Mouse (Mus musculus) embryonic fibroblast, embryonic 13.5 days (primary cell): ENCODE data around the gene Atp6v0c. TPM values are rescaled to one million over a fixed set of nuclear protein-coding genes. Genes with fewer than 3 reads are reported as not detected.

Experiments used
- H3K27ac ChIP-seq: 2 replicates; pipeline ENCODE4 v1.5.1; 2012; ENCODE audit warnings: low read length, control low read depth, inconsistent platforms; ENCODE audit not compliant: insufficient read depth
- H3K4me1 ChIP-seq: 2 replicates; pipeline ENCODE4 v1.6.1; 2011; ENCODE audit warnings: low read length; ENCODE audit not compliant: control insufficient read depth, insufficient read depth
- H3K4me3 ChIP-seq: 2 replicates; pipeline ENCODE4 v1.5.1; 2011; ENCODE audit warnings: mild to moderate bottlenecking, control low read depth, low read length; ENCODE audit not compliant: insufficient read depth
- CTCF ChIP-seq: IDR thresholded peaks from 2 replicates; pipeline ENCODE4 v1.5.1; 2011; ENCODE audit warnings: mild to moderate bottlenecking, control low read depth, low read length, moderate library complexity, borderline replicate concordance; ENCODE audit not compliant: insufficient read depth
- POLR2A ChIP-seq: IDR thresholded peaks from 2 replicates; pipeline ENCODE4 v1.6.1; 2011; ENCODE audit warnings: low read depth, mild to moderate bottlenecking, control low read depth, low read length, moderate library complexity
- polyA plus RNA-seq: library from polyadenylated mRNA; stranded (reverse); fragments of >200 nt; gene quantifications from 2 replicates; pipeline ENCODE4 v1.2.4, GENCODE M21; 2011; ENCODE audit warnings: low read depth; ENCODE audit not compliant: missing spikeins, insufficient read length

Atp6v0c gene
- polyA plus RNA-seq, 1 experiment: 382 TPM

GRCm38 (mm10) chr17:24173423-24173822 is 3.9 kb upstream of the Atp6v0c start:
- no peak overlapping the region for H3K4me3 ChIP-seq
- no peak overlapping the region for H3K27ac ChIP-seq
- no peaks in the 10 kb centered on the region for H3K4me1 ChIP-seq
- TF ChIP-seq CTCF (peak; percentile 66; the same call in 1 of the 2 replicates), POLR2A (no peak)

GRCm38 (mm10) chr17:24171738-24172137 is 2.2 kb upstream of the Atp6v0c start:
- H3K4me3 ChIP-seq: no peak overlapping the region
- no peak for TF ChIP-seq POLR2A
- no peak for TF ChIP-seq CTCF
- no peak overlapping the region for H3K27ac ChIP-seq
- H3K4me1 ChIP-seq: 0 out of 2 replicates have a peak, but pooled peaks cover 3% of the 10 kb centered on the region

- TF ChIP-seq CTCF: no peak
- Histone ChIP-seq H3K4me1 (peaks cover 3% of the 10 kb centered on the region; the same call in 1 of the 2 replicates), H3K4me3 (no peak overlapping the region), H3K27ac (no peak overlapping the region)
Observed at GRCm38 (mm10) chr17:24170729-24171128, 1.2 kb upstream of the Atp6v0c start.

DNA sequence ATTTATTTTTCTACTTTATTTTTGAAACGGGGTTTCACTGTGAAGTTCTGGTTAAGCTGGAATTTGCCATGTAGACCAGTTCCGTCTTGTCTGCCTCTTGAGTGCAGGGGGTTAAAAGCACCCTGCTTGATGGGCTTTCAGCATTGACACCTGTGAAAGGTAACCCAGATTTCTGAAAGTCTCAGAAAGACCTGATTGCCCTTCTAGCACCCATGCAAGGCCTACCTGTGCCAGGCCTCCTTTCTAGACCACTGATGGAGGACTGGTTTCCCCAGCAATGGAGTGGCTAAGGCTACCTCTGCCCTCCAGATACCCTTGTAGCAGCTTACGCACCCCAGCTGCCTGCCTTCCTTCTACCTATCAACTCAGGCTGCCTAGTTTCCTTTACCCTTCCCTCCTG is 623 bp upstream of the Atp6v0c start:
- peaks cover 6% of the 10 kb centered on the region for H3K4me1 ChIP-seq
- TF ChIP-seq CTCF: no peak
- TF ChIP-seq POLR2A: no peak
- H3K27ac ChIP-seq: no peak overlapping the region

DNA sequence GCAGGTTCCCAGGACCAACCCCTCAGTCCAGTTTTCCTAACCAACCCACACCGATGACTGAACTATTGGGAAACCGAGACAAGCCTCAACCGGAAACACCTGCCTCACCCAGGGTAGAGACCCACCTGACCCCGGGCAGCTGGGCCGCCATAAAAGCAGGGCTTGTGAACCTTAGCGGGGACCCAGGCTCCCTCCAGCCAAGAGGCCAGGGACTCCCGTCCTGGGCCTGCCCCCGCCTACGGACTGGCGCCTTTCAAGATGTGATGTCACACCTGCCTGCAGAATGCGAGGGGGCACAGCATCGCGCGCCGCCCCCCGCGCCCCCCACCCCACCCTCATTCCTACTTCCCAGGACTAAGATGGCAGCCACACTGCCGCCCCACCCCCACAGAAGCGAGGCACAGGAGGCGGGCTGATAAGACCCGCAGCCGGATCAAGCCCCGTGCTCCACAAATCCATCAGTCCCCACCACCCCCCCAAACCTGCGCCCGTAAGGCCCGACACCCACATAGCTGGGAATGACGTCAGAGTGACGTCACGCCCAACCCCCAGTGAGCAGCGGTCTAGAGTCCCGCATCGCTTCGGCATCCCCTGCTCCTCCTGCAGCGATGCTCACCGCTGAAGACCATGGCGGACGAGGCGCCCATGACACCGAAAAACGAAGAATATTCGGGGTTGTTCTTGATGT is 768 bp downstream of the Atp6v0c start:
- no peak for TF ChIP-seq POLR2A
- no peak for TF ChIP-seq CTCF
- Histone ChIP-seq H3K4me3 (peak overlapping the region; percentile 78), H3K27ac (peak overlapping the region; percentile 95), H3K4me1 (peaks cover 8% of the 10 kb centered on the region)

More for the DNA sequence above, 623 bp upstream of the Atp6v0c start:
- H3K4me3 ChIP-seq: peak overlapping the region; percentile 78

- H3K4me3 ChIP-seq: peak overlapping the region; percentile 78
- no peak overlapping the region for H3K27ac ChIP-seq
- peaks cover 8% of the 10 kb centered on the region for H3K4me1 ChIP-seq
- TF ChIP-seq POLR2A (no peak), CTCF (no peak)
Observed at GRCm38 (mm10) chr17:24167891-24168505, 1.5 kb downstream of the Atp6v0c start.

GRCm38 (mm10) chr17:24167120-24167519 is 2.4 kb downstream of the Atp6v0c start:
- H3K4me1 ChIP-seq: peaks cover 8% of the 10 kb centered on the region
- TF ChIP-seq POLR2A: 0 out of 2 replicates have a peak, but pooled peaks have one; percentile 18
- TF ChIP-seq CTCF: no peak
- H3K27ac ChIP-seq: no peak overlapping the region
- H3K4me3 ChIP-seq: peak overlapping the region; percentile 78

- TF ChIP-seq CTCF (no peak), POLR2A (no peak)
Observed at GRCm38 (mm10) chr17:24164566-24165259, 4.8 kb downstream of the Atp6v0c start.

GRCm38 (mm10) chr17:24163176-24163962 is 6.1 kb downstream of the Atp6v0c start, which contains the start of gene Amdhd2:
TSS of gene Amdhd2 (minus strand) at chr17:24163766.
- peak within 1 kb of the TSS; percentile 67 for H3K4me3 ChIP-seq
- TF ChIP-seq POLR2A (peak; percentile 72), CTCF (no peak)
- peak within 1 kb of the TSS; percentile 80 for H3K27ac ChIP-seq
- H3K4me1 ChIP-seq: peaks cover 12% of the 10 kb centered on the region

More at GRCm38 (mm10) chr17:24164566-24165259, 4.8 kb downstream of the Atp6v0c start:
- H3K4me1 ChIP-seq: peaks cover 12% of the 10 kb centered on the region
- H3K4me3 ChIP-seq: no peak overlapping the region
- H3K27ac ChIP-seq: no peak overlapping the region

DNA sequence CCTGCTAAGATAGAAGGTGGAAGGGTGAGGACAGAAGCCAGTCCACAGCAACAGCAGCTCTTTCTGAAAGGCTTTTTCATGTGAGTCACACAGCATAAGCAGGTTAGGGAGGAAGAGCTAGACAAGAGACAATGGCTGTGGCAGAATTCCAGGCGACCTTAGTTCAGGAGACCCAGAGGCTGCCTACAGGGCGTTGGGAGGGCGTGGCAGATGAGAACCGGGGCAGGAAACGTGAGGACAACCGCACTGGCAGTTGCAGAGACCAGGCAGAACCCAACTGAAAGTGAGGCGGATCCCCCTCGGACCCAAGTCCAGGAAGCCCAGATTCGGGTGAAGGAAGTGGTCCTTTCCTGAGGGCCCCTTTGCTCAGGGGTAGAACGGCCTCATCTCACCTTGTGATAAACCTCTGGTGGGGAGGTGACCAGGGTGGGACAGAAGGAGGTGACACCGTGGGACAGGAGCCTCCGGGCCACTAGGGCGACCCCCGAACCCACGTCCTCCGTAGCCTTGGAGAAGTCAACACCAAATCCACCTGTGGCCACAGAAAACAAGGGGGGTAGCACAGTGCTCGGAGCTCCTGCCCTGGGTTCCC is 6.8 kb downstream of the Atp6v0c start:
- Histone ChIP-seq H3K27ac (peak overlapping the region; percentile 80), H3K4me3 (peak overlapping the region; percentile 67), H3K4me1 (peaks cover 12% of the 10 kb centered on the region)
- TF ChIP-seq CTCF (no peak), POLR2A (peak; percentile 21; the same call in 1 of the 2 replicates)
